Mouse (Mus musculus): ENCODE results near the gene Cyfip2.
"Not testable (repeated sequence)": the region's sequence is repeated elsewhere in the genome, so short reads cannot be mapped to it uniquely, and the experiment has no call there.

Cyfip2 gene

GRCm38 (mm10) chr11:46184946-46185345 lies 127.7 kb downstream of the Cyfip2 start:
- DNase-seq (ENCODE audit: low spot score), result no peak

- not testable (repeated sequence) for DNase-seq (ENCODE audit: low spot score)
Measured at GRCm38 (mm10) chr11:46182031-46182430, 130.6 kb downstream of the Cyfip2 start.

- no peak for DNase-seq (ENCODE audit: low spot score)
Measured at GRCm38 (mm10) chr11:46177246-46178043, 135.2 kb downstream of the Cyfip2 start.

- DNase-seq (ENCODE audit: low spot score), result no peak
Measured at GRCm38 (mm10) chr11:46176155-46176554, 136.5 kb downstream of the Cyfip2 start.

- DNase-seq (ENCODE audit: low spot score), result no peak
Measured at GRCm38 (mm10) chr11:46172128-46172527, 140.5 kb downstream of the Cyfip2 start.

GRCm38 (mm10) chr11:46169908-46170307 lies 142.8 kb downstream of the Cyfip2 start:
- DNase-seq (ENCODE audit: low spot score), result no peak

GRCm38 (mm10) chr11:46168506-46168905 lies 144.2 kb downstream of the Cyfip2 start:
- DNase-seq (ENCODE audit: low spot score), result no peak

GRCm38 (mm10) chr11:46165866-46166585 lies 146.6 kb downstream of the Cyfip2 start, which contains the start of gene Nipal4:
Nipal4 (minus strand) TSS chr11:46166508.
- DNase-seq (ENCODE audit: low spot score), result peak; percentile 49

GRCm38 (mm10) chr11:46157462-46157861 lies 155.2 kb downstream of the Cyfip2 start:
- DNase-seq (ENCODE audit: low spot score), result no peak

GRCm38 (mm10) chr11:46156945-46157344 lies 155.7 kb downstream of the Cyfip2 start:
- no peak for DNase-seq (ENCODE audit: low spot score)

- no peak for DNase-seq (ENCODE audit: low spot score)
Measured at GRCm38 (mm10) chr11:46146619-46147018, 166.0 kb downstream of the Cyfip2 start.

GRCm38 (mm10) chr11:46145163-46145875 lies 167.3 kb downstream of the Cyfip2 start:
- no peak for DNase-seq (ENCODE audit: low spot score)
